Mouse (Mus musculus) heart, embryonic 11.5 days (tissue): ENCODE results near the gene Tmem135. TPM values are rescaled to one million over a fixed set of nuclear protein-coding genes. Genes with fewer than 3 reads are reported as not detected.

ENCODE experiments used
- ATAC-seq: fragments of 200-750 bp; cut with Nextera tagmentation; replicated peaks from 2 replicates; pipeline ENCODE4 v1.8.0; 2017; ENCODE audit warnings: moderate library complexity; ENCODE audit not compliant: insufficient number of reproducible peaks, low FRiP score, low TSS enrichment
- H3K27ac ChIP-seq: fragments of 300-500 bp; sonication (generic); 2 replicates; pipeline ENCODE4 v1.5.1; 2014; ENCODE audit warnings: mild to moderate bottlenecking, low read depth, low read length
- H3K27me3 ChIP-seq: fragments of 300-500 bp; sonication (generic); 2 replicates; pipeline ENCODE4 v1.6.1; 2014; ENCODE audit warnings: mild to moderate bottlenecking, low read length, mixed read lengths; ENCODE audit not compliant: control insufficient read depth, insufficient read depth
- H3K36me3 ChIP-seq: fragments of 300-500 bp; sonication (generic); 2 replicates; pipeline ENCODE4 v1.6.1; 2014; ENCODE audit warnings: mild to moderate bottlenecking, low read length, moderate library complexity, mixed read lengths; ENCODE audit not compliant: control insufficient read depth, insufficient read depth
- H3K4me1 ChIP-seq: fragments of 300-500 bp; sonication (generic); 2 replicates; pipeline ENCODE4 v1.6.1; 2014; ENCODE audit warnings: low read length; ENCODE audit not compliant: control insufficient read depth, insufficient read depth
- H3K4me2 ChIP-seq: fragments of 300-500 bp; sonication (generic); 2 replicates; pipeline ENCODE4 v1.6.1; 2014; ENCODE audit warnings: mild to moderate bottlenecking, moderate library complexity
- H3K4me3 ChIP-seq: fragments of 300-500 bp; sonication (generic); 2 replicates; pipeline ENCODE4 v1.5.1; 2014; ENCODE audit warnings: low read depth, low read length
- H3K9ac ChIP-seq: fragments of 300-500 bp; sonication (generic); 2 replicates; pipeline ENCODE4 v1.6.1; 2014; ENCODE audit warnings: mild to moderate bottlenecking, low read depth, low read length, moderate library complexity
- H3K9me3 ChIP-seq: fragments of 300-500 bp; sonication (generic); replicated peaks from 2 replicates; pipeline ENCODE4 v1.6.1; 2016; ENCODE audit warnings: low read length; ENCODE audit not compliant: control insufficient read depth
- WGBS: fragments of 180-500 bp; shearing (Covaris S2); extraction: QIAGEN DNeasy Blood & Tissue Kit; methylation state at CpG from one replicate; pipeline ENCODE4 v1.1.7; 2014; ENCODE audit not compliant: insufficient replicate concordance; 5-methylcytosine and 5-hydroxymethylcytosine counted together
- polyA plus RNA-seq: library from polyadenylated mRNA; unstranded; fragments of >200 nt; fragmentation: Nextera tagmentation; extraction: Ambion mirVana; gene quantifications from 2 replicates; pipeline ENCODE4 v1.2.1, GENCODE M21; 2014

Tmem135 gene
- polyA plus RNA-seq, 1 experiment from 2014 or later, result 27.2 TPM

- no peaks in the 10 kb centered on the region for H3K27me3 ChIP-seq
- H3K4me3 ChIP-seq, result no peak overlapping the region
- no peak overlapping the region for H3K27ac ChIP-seq
- no peak for ATAC-seq
- no peak overlapping the region for H3K4me2 ChIP-seq
- no peaks in the 10 kb centered on the region for H3K4me1 ChIP-seq
- H3K9me3 ChIP-seq, result no peaks in the 10 kb centered on the region
- H3K36me3 ChIP-seq, result no peaks in the 10 kb centered on the region
- WGBS, result 71% methylated on average over 2 of the region's 2 CpGs
- no peak overlapping the region for H3K9ac ChIP-seq
These were observed 145.2 kb downstream of the Tmem135 start for GRCm38 (mm10) chr7:89258832-89259231.

- H3K9me3 ChIP-seq, result no peaks in the 10 kb centered on the region
- ATAC-seq, result no peak
- no peak overlapping the region for H3K4me3 ChIP-seq
- no peak overlapping the region for H3K9ac ChIP-seq
- H3K4me1 ChIP-seq, result no peaks in the 10 kb centered on the region
- no peaks in the 10 kb centered on the region for H3K27me3 ChIP-seq
- 79% methylated on average over 4 of the region's 4 CpGs for WGBS
- H3K27ac ChIP-seq, result no peak overlapping the region
- no peak overlapping the region for H3K4me2 ChIP-seq
- no peaks in the 10 kb centered on the region for H3K36me3 ChIP-seq
These were observed 146.0 kb downstream of the Tmem135 start for GRCm38 (mm10) chr7:89257871-89258502.

- Histone ChIP-seq H3K4me3 (no peak overlapping the region), H3K9me3 (no peaks in the 10 kb centered on the region), H3K36me3 (no peaks in the 10 kb centered on the region), H3K9ac (no peak overlapping the region), H3K27ac (no peak overlapping the region), H3K27me3 (no peaks in the 10 kb centered on the region), H3K4me1 (peaks cover 8% of the 10 kb centered on the region; the same call in 1 of the 2 replicates), H3K4me2 (no peak overlapping the region)
- WGBS, result 74% methylated on average over 3 of the region's 3 CpGs
- ATAC-seq, result no peak
These were observed 150.2 kb downstream of the Tmem135 start for GRCm38 (mm10) chr7:89253772-89254171.

- no peaks in the 10 kb centered on the region for H3K36me3 ChIP-seq
- 70% methylated on average over 2 of the region's 2 CpGs for WGBS
- H3K4me1 ChIP-seq, result peaks cover 8% of the 10 kb centered on the region; the same call in 1 of the 2 replicates
- no peak overlapping the region for H3K27ac ChIP-seq
- H3K4me3 ChIP-seq, result no peak overlapping the region
- ATAC-seq, result no peak
- H3K9ac ChIP-seq, result no peak overlapping the region
- H3K4me2 ChIP-seq, result no peak overlapping the region
- no peaks in the 10 kb centered on the region for H3K9me3 ChIP-seq
- H3K27me3 ChIP-seq, result no peaks in the 10 kb centered on the region
These were observed 150.7 kb downstream of the Tmem135 start for GRCm38 (mm10) chr7:89253317-89253716.

GRCm38 (mm10) chr7:89251880-89252453 is 152.1 kb downstream of the Tmem135 start:
- Histone ChIP-seq H3K9me3 (no peaks in the 10 kb centered on the region), H3K9ac (no peak overlapping the region), H3K27ac (no peak overlapping the region), H3K4me3 (no peak overlapping the region), H3K27me3 (no peaks in the 10 kb centered on the region), H3K4me2 (no peak overlapping the region), H3K4me1 (peaks cover 10% of the 10 kb centered on the region), H3K36me3 (no peaks in the 10 kb centered on the region)
- no peak for ATAC-seq
- WGBS, result 88% methylated on average over 4 of the region's 4 CpGs

- H3K9ac ChIP-seq, result no peak overlapping the region
- no peak overlapping the region for H3K4me3 ChIP-seq
- H3K36me3 ChIP-seq, result no peaks in the 10 kb centered on the region
- H3K9me3 ChIP-seq, result no peaks in the 10 kb centered on the region
- ATAC-seq, result no peak
- peaks cover 10% of the 10 kb centered on the region for H3K4me1 ChIP-seq
- H3K27ac ChIP-seq, result no peak overlapping the region
- 52% methylated on average over 7 of the region's 7 CpGs for whole genome bisulfite sequencing
- no peaks in the 10 kb centered on the region for H3K27me3 ChIP-seq
- H3K4me2 ChIP-seq, result no peak overlapping the region
These were observed 155.7 kb downstream of the Tmem135 start for GRCm38 (mm10) chr7:89248135-89248850.

GRCm38 (mm10) chr7:89247012-89247710 is 156.9 kb downstream of the Tmem135 start:
- no peak overlapping the region for H3K27ac ChIP-seq
- no peak for ATAC-seq
- no peaks in the 10 kb centered on the region for H3K27me3 ChIP-seq
- peaks cover 10% of the 10 kb centered on the region for H3K4me1 ChIP-seq
- H3K9me3 ChIP-seq, result no peaks in the 10 kb centered on the region
- 78% methylated on average over 2 of the region's 2 CpGs for WGBS
- H3K9ac ChIP-seq, result no peak overlapping the region
- no peak overlapping the region for H3K4me3 ChIP-seq
- no peaks in the 10 kb centered on the region for H3K36me3 ChIP-seq
- H3K4me2 ChIP-seq, result no peak overlapping the region

GRCm38 (mm10) chr7:89242565-89242964 is 161.5 kb downstream of the Tmem135 start:
- Histone ChIP-seq H3K4me3 (no peak overlapping the region), H3K9ac (no peak overlapping the region), H3K4me2 (no peak overlapping the region), H3K27me3 (no peaks in the 10 kb centered on the region), H3K27ac (no peak overlapping the region), H3K36me3 (no peaks in the 10 kb centered on the region), H3K4me1 (peaks cover 2% of the 10 kb centered on the region; the same call in 1 of the 2 replicates), H3K9me3 (no peaks in the 10 kb centered on the region)
- 82% methylated on average over 4 of the region's 4 CpGs for WGBS
- ATAC-seq, result no peak
